ENCODE assay signal across 4 mouse cellular contexts in genomic region chr3:44199876-44200275, GRCm38 (mm10).
DNase-seq lines count a peak whose midpoint lies in the region; TF ChIP-seq lines count a peak whose summit lies in the region.
"Not testable (repeated sequence)": the region's sequence is repeated elsewhere in the genome, so short reads cannot be mapped to it uniquely, and the experiment has no call there.

No protein-coding gene starts in this region.

- not testable (repeated sequence) for TF ChIP-seq POLR2A in CH12.LX (IDR thresholded peaks at IDR 0.05; ENCODE audit: low read depth, low read length); MEL (IDR thresholded peaks at IDR 0.05; ENCODE audit: control insufficient read depth in 1 of 2, insufficient read depth in 1 of 2, low read depth in 1 of 2, low read length in 2 of 2, poor library complexity in 1 of 2)

- H3K79me2 ChIP-seq in CH12.LX (replicated peaks; ENCODE audit: control insufficient read depth, extremely low read depth, insufficient read depth, poor library complexity, severe bottlenecking); MEL (ENCODE audit: control insufficient read depth, insufficient read depth, low read length, poor library complexity): not testable (repeated sequence)

- in situ Hi-C loops in CH12.LX (cut with MboI; ENCODE audit: low pct_ligation_motif_present, low pct_unique_long_range_greater_than_20kb, low sequenced_read_pairs): not testable (repeated sequence)

- H3K27ac ChIP-seq in CH12.LX (ENCODE audit: insufficient read depth, low read depth); MEL (ENCODE audit: control insufficient read depth, low read depth, low read length): not testable (repeated sequence)

- H3K27me3 ChIP-seq in CH12.LX (replicated peaks); MEL (ENCODE audit: control insufficient read depth in 1 of 2, insufficient read depth in 2 of 2, low read length in 2 of 2): not testable (repeated sequence)

- H3K36me3 ChIP-seq in CH12.LX (replicated peaks in 1 of 2; ENCODE audit: control insufficient read depth in 1 of 2, insufficient read depth in 1 of 2, low read length in 1 of 2); MEL (ENCODE audit: control insufficient read depth in 1 of 2, insufficient read depth in 2 of 2, low read length in 2 of 2): not testable (repeated sequence)

- not testable (repeated sequence) for TF ChIP-seq RAD21 in CH12.LX (IDR thresholded peaks at IDR 0.05; ENCODE audit: low read depth, low read length); MEL (IDR thresholded peaks at IDR 0.05; ENCODE audit: low read depth, low read length)

- not testable (repeated sequence) for H3K4me2 ChIP-seq in CH12.LX (ENCODE audit: insufficient read depth, low read depth, poor library complexity, severe bottlenecking)

- not testable (repeated sequence) for TF ChIP-seq EP300 in CH12.LX (IDR thresholded peaks at IDR 0.05; ENCODE audit: low read length)
- TF ChIP-seq EP300 in MEL (IDR thresholded peaks at IDR 0.05; ENCODE audit: low read depth in 1 of 2, low read length in 2 of 2): peak in 1 of 2 experiments; percentile 40; a peak in 1 of 4 replicates

- DNase-seq in A20 (ENCODE audit: low read depth, low spot score) (peak; percentile 66), CH12.LX (ENCODE audit: extremely low read depth) (peak; percentile 26), MEL (ENCODE audit: low read depth, low spot score) (peak; percentile 63), MEL-GATA-1-ER (ENCODE audit: extremely low read depth, low read depth) (peak; percentile 76)

- dilution Hi-C loops in CH12.LX (cut with MboI; ENCODE audit: extremely low pct_ligation_motif_present, extremely low pct_unique_long_range_greater_than_20kb, low sequenced_read_pairs): not testable (repeated sequence)

- H3K9ac ChIP-seq in CH12.LX (ENCODE audit: insufficient read depth, low read depth); MEL (ENCODE audit: control insufficient read depth, low read depth, low read length, poor library complexity, severe bottlenecking): not testable (repeated sequence)

- not testable (repeated sequence) for H3K9me3 ChIP-seq in CH12.LX (replicated peaks; ENCODE audit: low read length); MEL (replicated peaks; ENCODE audit: insufficient read depth, low read length)

- H3K4me3 ChIP-seq in CH12.LX (replicated peaks in 1 of 3; ENCODE audit: low read depth in 2 of 3, low read length in 2 of 3, poor library complexity in 1 of 3): not testable (repeated sequence)
- peak overlapping the region in 1 of 2 experiments; percentile 21; a peak in 1 of 4 replicates for H3K4me3 ChIP-seq in MEL (ENCODE audit: control insufficient read depth in 1 of 2, insufficient read depth in 1 of 2, low read depth in 2 of 2, low read length in 2 of 2)

- TF ChIP-seq CTCF in CH12.LX (conservative IDR thresholded peaks at IDR 0.05 in 1 of 2, IDR thresholded peaks at IDR 0.05 in 1 of 2; ENCODE audit: low read depth in 2 of 2, low read length in 2 of 2); MEL (IDR thresholded peaks at IDR 0.05 in 2 of 3, conservative IDR thresholded peaks at IDR 0.05 in 1 of 3; ENCODE audit: control insufficient read depth in 1 of 3, insufficient read depth in 1 of 3, low read depth in 2 of 3, low read length in 3 of 3, poor library complexity in 1 of 3, severe bottlenecking in 1 of 3): not testable (repeated sequence)

- not testable (repeated sequence) for H3K4me1 ChIP-seq in CH12.LX (ENCODE audit: control insufficient read depth in 1 of 2, insufficient read depth in 2 of 2); MEL (ENCODE audit: control insufficient read depth in 1 of 2, insufficient read depth in 2 of 2, low read length in 2 of 2)

TF ChIP-seq in MEL, 35 proteins besides CTCF, POLR2A, EP300 and RAD21:
- TF ChIP-seq RCOR1 (IDR thresholded peaks at IDR 0.05; ENCODE audit: low read depth, low read length) (peak; percentile 75), TCF12 (IDR thresholded peaks at IDR 0.05; ENCODE audit: low read depth, low read length) (0 out of 2 replicates have a peak, but pooled peaks have one; percentile 8), ZNF384 (IDR thresholded peaks at IDR 0.05; ENCODE audit: low read depth, low read length) (peak; percentile 40; the same call in 1 of the 2 replicates)

Comparison
In these comparisons a context has a peak if more than half of its experiments do, and no peak if none do; other contexts are left out.
1. DNase-seq: peak in every context shown above with its lines; median percentile 76 in MEL-GATA-1-ER; 66 in A20; 63 in MEL; 26 in CH12.LX.